Mouse (Mus musculus) skeletal muscle tissue, postnatal 0 days (tissue): Measurements from ENCODE around the gene Smtnl2. TPM values are rescaled to one million over a fixed set of nuclear protein-coding genes. Genes with fewer than 3 reads are reported as not detected.

ENCODE experiments used
- microRNA-seq, 2 experiments: library from miRNA; unstranded; fragments of <30 nt; microRNA quantifications; one replicate each; pipeline ENCODE4; 2016
- polyA plus RNA-seq: library from polyadenylated mRNA; unstranded; fragments of >200 nt; fragmentation: Nextera tagmentation; extraction: Ambion mirVana; gene quantifications from 2 replicates; pipeline ENCODE4 v1.2.1, GENCODE M21; 2015

The Smtnl2 gene
- 208 and 220 TPM in 2 replicates for polyA plus RNA-seq

GRCm38 (mm10) chr11:72411093-72411921 lies at the start of gene Smtnl2:
Gene Smtnl2, minus strand, starts transcription at chr11:72411713.

GRCm38 (mm10) chr11:72440965-72441664 lies 29.6 kb upstream of the Smtnl2 start, which contains the start of gene Mybbp1a:
Gene Mybbp1a, plus strand, starts transcription at chr11:72441355.

GRCm38 (mm10) chr11:72434963-72435693 lies 23.6 kb upstream of the Smtnl2 start, which contains the start of gene Ggt6:
Gene Ggt6, plus strand, starts transcription at chr11:72435526.

GRCm38 (mm10) chr11:72362347-72362741 lies 49.2 kb downstream of the Smtnl2 start, which contains the start of gene Tekt1:
Gene Tekt1, minus strand, starts transcription at chr11:72362442.

Small RNAs within 50 kb of the gene (microRNA-seq; reads per million reads assigned to microRNA genes)
- gene Mir6338 = 0 reads per million in 2 experiments

Other genes starting within 250 kb of the Smtnl2 start
- gene Gm43951, start 204.9 kb downstream of the Smtnl2 start, polyA plus RNA-seq = 0.04 and 0.12 TPM in 2 replicates
- gene 4933427D14Rik, start 204.3 kb downstream of the Smtnl2 start, polyA plus RNA-seq = 2.9 and 3.6 TPM in 2 replicates
- 118 and 128 TPM in 2 replicates for gene Txndc17, start 204.2 kb downstream of the Smtnl2 start, polyA plus RNA-seq
- gene Med31, start 196.1 kb downstream of the Smtnl2 start, polyA plus RNA-seq = 26.2 and 27.0 TPM in 2 replicates
- gene Slc13a5, start 144.5 kb downstream of the Smtnl2 start, polyA plus RNA-seq = 0.37 TPM in 1 of 2 replicates, not detected in the other
- gene Xaf1, start 110.1 kb downstream of the Smtnl2 start, polyA plus RNA-seq = 18.4 and 19.3 TPM in 2 replicates
- gene Fbxo39, start 97.3 kb downstream of the Smtnl2 start, polyA plus RNA-seq = not detected in 2 replicates
- gene Tekt1, start 49.3 kb downstream of the Smtnl2 start, polyA plus RNA-seq = 1.0 and 1.2 TPM in 2 replicates
- gene Ggt6, start 23.8 kb upstream of the Smtnl2 start, polyA plus RNA-seq = 0.08 and 0.69 TPM in 2 replicates
- gene Mybbp1a, start 29.6 kb upstream of the Smtnl2 start, polyA plus RNA-seq = 60.2 and 61.9 TPM in 2 replicates
- 2.9 and 3.3 TPM in 2 replicates for gene Spns2, start 78.2 kb upstream of the Smtnl2 start, polyA plus RNA-seq
- 0.11 TPM in 1 of 2 replicates, not detected in the other for gene Spns3, start 138.8 kb upstream of the Smtnl2 start, polyA plus RNA-seq
- gene Ube2g1, start 195.6 kb upstream of the Smtnl2 start, polyA plus RNA-seq = 44.5 and 45.3 TPM in 2 replicates